Mouse (Mus musculus): ENCODE data around the gene Disc1.

DNA sequence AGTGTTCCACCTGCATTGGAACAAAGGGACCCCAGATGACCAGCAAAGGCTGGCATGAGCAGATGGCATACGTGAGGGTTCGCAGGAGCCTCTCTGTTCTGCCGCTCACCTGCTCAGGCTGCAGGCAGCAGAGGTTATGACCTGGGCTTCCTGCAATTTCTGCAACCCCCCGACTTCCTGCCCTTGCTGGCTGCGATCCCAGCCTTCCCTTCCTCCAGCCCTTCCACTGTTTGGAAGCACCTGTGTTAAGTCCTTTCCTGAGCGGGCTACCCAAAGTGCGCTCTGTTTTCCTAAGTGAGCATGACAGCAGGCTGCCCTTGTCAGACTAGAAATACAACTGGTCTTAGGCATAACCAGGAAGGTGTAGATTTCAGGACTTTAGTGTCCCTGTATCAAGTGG, 16.9 kb upstream of the Disc1 start:
- TF ChIP-seq EP300 (IDR thresholded peaks at IDR 0.05; ENCODE audit: low read depth) (no peak), CTCF (IDR thresholded peaks at IDR 0.05; ENCODE audit: low read depth) (no peak)

Data from liver, postnatal 0 days (tissue).